Mouse (Mus musculus) retina, adult 2 months (tissue): ENCODE results near the gene Trim17.
"Not testable (repeated sequence)": the region's sequence is repeated elsewhere in the genome, so short reads cannot be mapped to it uniquely, and the experiment has no call there.

Experiments used
- DNase-seq: peaks from one replicate; pipeline ENCODE4 v3.0.0-alpha.2; 2012; ENCODE audit warnings: low read depth, low spot score

Trim17 gene

GRCm38 (mm10) chr11:58947798-58948528 is 6.5 kb upstream of the Trim17 start:
- DNase-seq, result no peak

- peak; percentile 77 for DNase-seq
These were observed 5.7 kb upstream of the Trim17 start, which contains the start of gene Hist3h2ba for GRCm38 (mm10) chr11:58948542-58949479. Hist3h2ba (plus strand) TSS chr11:58948920.

GRCm38 (mm10) chr11:58949480-58950431 is 4.7 kb upstream of the Trim17 start:
- no peak for DNase-seq

- DNase-seq, result no peak
These were observed 3.3 kb upstream of the Trim17 start for GRCm38 (mm10) chr11:58951210-58951609.

- no peak for DNase-seq
These were observed 925 bp upstream of the Trim17 start for GRCm38 (mm10) chr11:58953351-58954169.

GRCm38 (mm10) chr11:58954170-58954419 is 390 bp upstream of the Trim17 start:
- DNase-seq, result not testable (repeated sequence)

- DNase-seq, result peak; percentile 87
These were observed 820 bp downstream of the Trim17 start for GRCm38 (mm10) chr11:58955143-58955867.

GRCm38 (mm10) chr11:58955868-58956257 is 1.4 kb downstream of the Trim17 start:
- no peak for DNase-seq

- no peak for DNase-seq
These were observed 2.9 kb downstream of the Trim17 start for GRCm38 (mm10) chr11:58957226-58957914.

- DNase-seq, result no peak
These were observed 4.1 kb downstream of the Trim17 start for GRCm38 (mm10) chr11:58958536-58958935.

- DNase-seq, result no peak
These were observed 4.8 kb downstream of the Trim17 start for GRCm38 (mm10) chr11:58959186-58959825.

- no peak for DNase-seq
These were observed 5.5 kb downstream of the Trim17 start for GRCm38 (mm10) chr11:58959921-58960465.

GRCm38 (mm10) chr11:58961364-58962177 is 7.1 kb downstream of the Trim17 start:
- no peak for DNase-seq

- DNase-seq, result no peak
These were observed 9.1 kb downstream of the Trim17 start for GRCm38 (mm10) chr11:58963543-58963942.

GRCm38 (mm10) chr11:58964216-58964615 is 9.7 kb downstream of the Trim17 start:
- DNase-seq, result no peak

GRCm38 (mm10) chr11:58965001-58965760 is 10.7 kb downstream of the Trim17 start:
- DNase-seq, result no peak

- DNase-seq, result no peak
These were observed 12.9 kb downstream of the Trim17 start for GRCm38 (mm10) chr11:58967346-58967745.
